Mouse (Mus musculus): ENCODE measurements around the gene Spats2.
"Not testable (repeated sequence)": the region's sequence is repeated elsewhere in the genome, so short reads cannot be mapped to it uniquely, and the experiment has no call there.

Spats2 gene

GRCm38 (mm10) chr15:99125711-99126080 lies at the start of gene Spats2:
Spats2 (plus strand) TSS chr15:99125916.
- no peak for DNase-seq

- DNase-seq, result not testable (repeated sequence)
Measured at GRCm38 (mm10) chr15:99076011-99076410, 49.7 kb upstream of the Spats2 start.

- DNase-seq, result no peak
Measured at GRCm38 (mm10) chr15:99078181-99078910, 47.4 kb upstream of the Spats2 start.

- DNase-seq, result no peak
Measured at GRCm38 (mm10) chr15:99079804-99080203, 45.9 kb upstream of the Spats2 start.

- DNase-seq, result no peak
Measured at GRCm38 (mm10) chr15:99082322-99082721, 43.4 kb upstream of the Spats2 start.

GRCm38 (mm10) chr15:99082840-99083239 lies 42.9 kb upstream of the Spats2 start:
- no peak for DNase-seq

- DNase-seq, result no peak
Measured at GRCm38 (mm10) chr15:99083258-99083657, 42.5 kb upstream of the Spats2 start.

- DNase-seq, result peak; percentile 53
Measured at GRCm38 (mm10) chr15:99083867-99084557, 41.7 kb upstream of the Spats2 start.

GRCm38 (mm10) chr15:99084618-99085017 lies 41.1 kb upstream of the Spats2 start:
- DNase-seq, result no peak

GRCm38 (mm10) chr15:99085997-99086396 lies 39.7 kb upstream of the Spats2 start:
- no peak for DNase-seq

GRCm38 (mm10) chr15:99087253-99088075 lies 38.3 kb upstream of the Spats2 start, which contains the start of gene C1ql4:
C1ql4 (minus strand) TSS chr15:99087817.
- DNase-seq, result no peak

GRCm38 (mm10) chr15:99088292-99088691 lies 37.4 kb upstream of the Spats2 start:
- peak; percentile 59 for DNase-seq

- DNase-seq, result no peak
Measured at GRCm38 (mm10) chr15:99089069-99089468, 36.6 kb upstream of the Spats2 start.

GRCm38 (mm10) chr15:99092870-99093269 lies 32.8 kb upstream of the Spats2 start, which contains the start of gene Dnajc22:
Dnajc22 (plus strand) TSS chr15:99093170.
- DNase-seq, result no peak

GRCm38 (mm10) chr15:99093291-99094258 lies 32.1 kb upstream of the Spats2 start:
- DNase-seq, result no peak

- no peak for DNase-seq
Measured at GRCm38 (mm10) chr15:99094631-99095270, 31.0 kb upstream of the Spats2 start.

GRCm38 (mm10) chr15:99095356-99095755 lies 30.4 kb upstream of the Spats2 start:
- no peak for DNase-seq

- DNase-seq, result no peak
Measured at GRCm38 (mm10) chr15:99096061-99096793, 29.5 kb upstream of the Spats2 start.

- DNase-seq, result no peak
Measured at GRCm38 (mm10) chr15:99096831-99097500, 28.8 kb upstream of the Spats2 start.

- DNase-seq, result no peak
Measured at GRCm38 (mm10) chr15:99097840-99098492, 27.8 kb upstream of the Spats2 start.
